Mouse (Mus musculus): ENCODE measurements around the gene Arid1a.

GRCm38 (mm10) chr4:133687126-133687525 lies 69.4 kb downstream of the Arid1a start:
- TF ChIP-seq GATA1 (IDR thresholded peaks at IDR 0.05; ENCODE audit: low read length) = no peak
- no peak for TF ChIP-seq TAL1 (IDR thresholded peaks at IDR 0.05; ENCODE audit: low read length)
